Mouse (Mus musculus) brain, embryonic 14.5 days (tissue): ENCODE data around the gene Npnt. TPM values are rescaled to one million over a fixed set of nuclear protein-coding genes. Genes with fewer than 3 reads are reported as not detected.

Source experiments
- DNase-seq: peaks from one replicate; pipeline ENCODE4 v3.0.0-alpha.2; 2011; ENCODE audit warnings: low read depth
- CTCF ChIP-seq: fragments of 200-500 bp; IDR thresholded peaks from 2 replicates; pipeline ENCODE4 v1.5.1; 2012; ENCODE audit warnings: inconsistent platforms, mild to moderate bottlenecking, moderate library complexity, borderline replicate concordance; ENCODE audit not compliant: insufficient read depth, insufficient read length; ENCODE audit errors: extremely low read depth
- POLR2A ChIP-seq: fragments of 200-500 bp; IDR thresholded peaks from 2 replicates; pipeline ENCODE4 v1.6.1; 2012; ENCODE audit warnings: mild to moderate bottlenecking, inconsistent platforms, borderline replicate concordance; ENCODE audit not compliant: poor library complexity, insufficient read depth, insufficient read length, severe bottlenecking; ENCODE audit errors: extremely low read depth
- polyA plus RNA-seq: library from polyadenylated mRNA; depleted of rRNA; stranded (reverse); fragments of >200 nt; gene quantifications from 2 replicates; pipeline ENCODE4 v1.2.3, GENCODE M21; 2012

Npnt gene
- polyA plus RNA-seq, 1 experiment: 32.3 TPM

DNA sequence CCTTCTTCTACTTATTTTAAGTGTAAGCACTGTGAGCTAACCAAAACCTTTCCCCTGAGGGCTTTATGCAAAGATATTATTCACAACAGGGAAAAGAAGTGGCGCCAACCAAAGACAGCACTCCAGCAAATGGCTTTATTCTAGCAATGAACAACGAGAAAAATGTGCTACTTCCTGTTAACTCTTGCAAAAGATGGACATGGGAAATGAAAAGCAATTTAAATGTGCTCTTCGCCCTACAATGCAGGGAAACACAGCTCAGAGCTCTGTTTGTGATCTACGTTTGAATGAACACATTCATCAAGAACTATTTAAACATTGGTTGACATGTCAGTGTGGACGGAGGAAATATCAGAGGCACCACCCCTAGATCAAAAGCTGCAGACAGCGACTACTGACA is 20.2 kb downstream of the Npnt start:
- TF ChIP-seq POLR2A: no peak
- TF ChIP-seq CTCF: no peak
- DNase-seq: no peak

DNA sequence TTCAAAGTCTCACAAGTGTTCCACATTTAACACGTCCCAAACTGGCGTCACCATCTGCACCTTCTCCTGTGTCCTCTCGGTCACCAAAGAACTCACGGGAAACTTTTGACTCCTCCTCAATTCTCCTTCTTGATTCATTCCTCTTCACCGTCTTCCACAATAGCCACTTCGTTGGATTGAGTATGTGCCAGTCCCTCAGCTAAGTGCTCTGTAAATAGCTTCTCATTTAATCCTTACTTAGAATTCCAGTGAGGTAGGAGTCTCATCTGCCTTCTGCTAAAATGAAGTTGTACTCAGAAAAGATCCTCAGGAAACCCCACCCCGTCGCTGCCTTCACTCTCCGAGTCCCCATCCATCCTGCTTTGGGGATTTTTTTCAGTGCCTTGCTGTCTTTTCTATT is 21.9 kb downstream of the Npnt start:
- no peak for DNase-seq
- TF ChIP-seq POLR2A: no peak
- no peak for TF ChIP-seq CTCF

DNA sequence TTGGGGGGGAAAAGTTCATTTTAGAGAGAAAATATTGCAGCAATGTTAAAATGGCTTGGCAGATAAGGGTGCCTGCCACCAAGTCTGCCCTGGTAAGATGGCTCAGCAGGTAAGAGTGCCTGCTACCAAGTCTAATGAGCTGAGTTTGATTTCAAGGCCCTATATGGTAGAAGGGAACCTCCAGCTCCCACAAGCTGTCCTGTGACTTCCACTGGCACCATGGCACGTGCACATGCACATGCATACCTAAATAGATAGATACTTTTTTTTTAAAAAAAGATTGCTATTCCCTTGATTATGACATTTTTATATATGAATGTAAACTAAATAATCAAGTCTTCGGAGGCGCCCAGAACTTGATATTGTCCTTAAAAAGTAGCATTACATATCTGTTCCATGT is 30.3 kb downstream of the Npnt start:
- no peak for TF ChIP-seq CTCF
- TF ChIP-seq POLR2A: no peak
- no peak for DNase-seq

DNA sequence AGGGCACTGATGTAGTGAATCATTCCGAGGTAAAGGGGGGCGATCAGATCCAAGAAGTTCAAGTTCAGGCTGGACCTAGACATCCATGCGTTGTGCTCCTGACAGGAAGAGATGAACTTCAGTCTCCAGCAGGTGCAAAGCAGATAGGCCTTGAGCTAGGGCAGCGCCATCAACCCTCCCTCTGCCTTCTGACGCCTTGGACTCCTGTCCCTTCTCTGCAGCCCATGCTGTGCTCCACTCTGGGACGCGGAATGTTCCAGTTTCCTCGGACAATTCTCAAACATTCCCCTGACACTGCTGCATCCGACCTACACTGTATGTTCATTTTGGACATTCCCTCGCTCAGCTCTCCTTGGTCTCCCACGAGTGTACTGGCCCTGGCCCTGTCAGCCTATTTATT is 30.9 kb downstream of the Npnt start:
- no peak for TF ChIP-seq POLR2A
- no peak for TF ChIP-seq CTCF
- DNase-seq: no peak

DNA sequence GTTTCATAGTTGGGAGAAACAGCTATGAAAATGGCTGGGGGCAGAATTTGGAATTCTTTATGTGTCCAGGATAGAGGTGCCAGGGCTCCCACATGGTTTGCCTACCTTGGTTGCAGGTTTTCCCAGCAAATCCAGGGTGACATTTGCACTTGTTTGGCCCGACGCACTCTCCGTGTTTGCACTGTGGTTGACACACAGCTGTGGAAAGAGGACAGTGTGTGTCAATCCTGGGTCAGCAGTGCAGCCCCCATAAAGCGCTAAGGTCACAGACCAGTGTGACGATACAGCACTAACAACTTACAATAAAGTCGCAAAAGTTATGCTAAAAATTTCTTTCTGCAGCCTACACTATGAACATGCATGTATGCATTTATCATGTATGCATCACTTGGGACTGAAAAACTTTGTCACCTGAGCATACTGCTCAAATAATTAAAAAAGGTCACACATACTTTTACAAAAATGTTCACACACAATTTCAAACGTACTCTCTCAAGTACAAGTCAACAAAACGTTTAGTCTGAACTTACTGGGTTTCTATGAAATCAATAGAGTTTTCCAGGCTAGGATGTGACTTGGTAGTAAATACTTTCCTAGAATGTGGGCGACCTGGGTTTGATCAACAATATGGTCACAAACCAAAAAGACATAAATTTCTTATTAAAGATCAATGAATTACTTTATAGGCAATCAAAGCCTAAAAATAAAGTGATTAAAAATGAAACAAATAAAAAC is 32.6 kb downstream of the Npnt start:
- no peak for DNase-seq
- no peak for TF ChIP-seq CTCF

DNA sequence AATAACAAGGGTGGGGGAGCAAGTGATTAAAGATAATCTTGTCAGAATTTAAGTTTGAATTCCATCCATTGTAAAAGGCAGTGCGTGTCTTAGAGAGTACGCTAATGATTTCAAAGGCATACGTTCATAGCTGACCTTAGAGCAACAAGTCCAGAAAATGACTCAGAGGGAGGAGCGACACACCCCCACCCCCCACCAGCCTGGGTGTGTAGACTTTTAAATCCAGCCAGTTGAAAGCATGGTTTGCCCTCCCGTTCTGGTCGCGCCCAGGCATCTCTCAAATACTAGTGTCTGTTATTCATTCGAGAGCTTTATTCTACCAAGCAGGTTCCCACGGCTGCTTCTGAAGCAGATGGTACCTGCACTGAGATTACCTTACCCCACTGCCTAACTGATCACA is 34.4 kb downstream of the Npnt start:
- no peak for TF ChIP-seq CTCF
- no peak for TF ChIP-seq POLR2A

DNA sequence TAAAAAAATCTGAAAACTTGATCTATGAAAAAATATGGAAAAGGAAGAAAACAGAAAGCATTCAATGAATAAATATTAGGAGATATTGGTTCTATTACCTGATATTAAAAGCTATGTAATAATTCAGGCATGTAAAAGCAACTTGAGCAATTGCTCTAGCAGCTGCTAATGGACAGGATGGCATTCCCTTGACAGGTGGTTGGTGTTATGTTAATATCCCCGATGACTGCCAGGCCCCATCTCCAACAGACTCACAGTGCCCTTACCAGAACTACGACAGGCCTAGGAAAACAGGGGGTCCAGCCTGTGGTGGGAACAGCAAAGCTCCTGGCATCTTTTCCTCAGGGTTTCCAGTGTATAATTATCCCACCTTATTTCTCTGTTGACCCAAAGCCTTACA is 37.7 kb downstream of the Npnt start:
- no peak for DNase-seq
- TF ChIP-seq POLR2A: no peak
- TF ChIP-seq CTCF: no peak

More for the DNA sequence above, 34.4 kb downstream of the Npnt start:
- no peak for DNase-seq

DNA sequence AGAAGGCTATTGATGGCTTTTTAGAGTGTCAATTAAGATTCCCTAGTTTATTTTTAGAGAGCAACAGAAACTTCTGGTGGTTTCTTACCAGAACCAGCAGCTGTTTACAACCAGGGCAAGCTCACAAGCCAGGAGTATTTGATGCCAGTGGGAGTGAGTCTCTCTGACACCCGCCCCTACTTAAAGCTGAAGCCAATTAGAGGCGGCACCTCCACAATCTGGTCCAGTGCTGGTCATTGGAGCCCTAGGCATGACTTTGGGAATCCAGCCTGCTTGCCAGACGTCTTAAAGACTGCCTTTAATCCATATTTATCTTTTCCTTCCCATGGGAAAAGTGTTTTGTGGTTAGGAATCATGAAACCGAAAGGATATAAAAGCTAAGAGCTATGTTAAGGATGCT is 38.4 kb downstream of the Npnt start:
- no peak for DNase-seq
- TF ChIP-seq POLR2A: no peak
- no peak for TF ChIP-seq CTCF

DNA sequence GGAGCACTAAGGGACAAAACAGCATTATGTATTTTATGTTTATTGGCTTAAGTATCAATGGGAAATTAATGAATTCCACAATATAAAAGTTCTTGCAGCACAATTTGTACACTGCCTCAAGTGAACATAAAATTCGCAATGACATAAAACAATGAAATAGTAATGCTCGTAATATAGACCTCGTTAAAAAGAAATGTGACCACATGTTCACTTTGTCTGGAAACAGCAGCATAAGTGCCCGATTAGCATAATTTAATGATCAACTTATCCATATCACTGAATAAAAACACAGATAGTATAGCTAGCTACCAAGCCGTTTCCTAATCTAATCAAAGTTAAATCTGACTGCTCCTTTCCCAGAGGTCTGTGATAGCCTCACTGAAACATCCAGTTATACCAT is 39.4 kb downstream of the Npnt start:
- TF ChIP-seq CTCF (no peak), POLR2A (no peak)
- DNase-seq: no peak

DNA sequence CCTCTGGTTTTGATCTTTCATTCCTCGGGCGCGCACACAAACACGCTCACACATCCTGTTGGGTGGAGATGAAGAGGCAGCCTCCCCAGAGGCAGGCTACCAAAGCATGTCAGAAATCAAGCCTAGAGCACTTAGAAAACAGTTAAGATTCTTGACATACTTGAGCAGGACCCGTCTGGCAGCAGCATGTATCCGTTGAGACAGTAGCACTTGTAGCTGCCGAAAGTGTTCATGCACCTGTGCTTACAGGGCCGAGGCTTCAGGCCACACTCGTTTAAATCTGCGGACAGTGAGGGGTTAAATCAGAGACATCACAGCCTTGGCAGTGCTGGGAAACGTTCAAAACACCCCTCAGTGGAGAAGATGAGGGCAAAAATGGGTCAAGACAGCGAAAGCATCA is 40.4 kb downstream of the Npnt start:
- peak; percentile 25 for DNase-seq
- TF ChIP-seq CTCF (no peak), POLR2A (no peak)

DNA sequence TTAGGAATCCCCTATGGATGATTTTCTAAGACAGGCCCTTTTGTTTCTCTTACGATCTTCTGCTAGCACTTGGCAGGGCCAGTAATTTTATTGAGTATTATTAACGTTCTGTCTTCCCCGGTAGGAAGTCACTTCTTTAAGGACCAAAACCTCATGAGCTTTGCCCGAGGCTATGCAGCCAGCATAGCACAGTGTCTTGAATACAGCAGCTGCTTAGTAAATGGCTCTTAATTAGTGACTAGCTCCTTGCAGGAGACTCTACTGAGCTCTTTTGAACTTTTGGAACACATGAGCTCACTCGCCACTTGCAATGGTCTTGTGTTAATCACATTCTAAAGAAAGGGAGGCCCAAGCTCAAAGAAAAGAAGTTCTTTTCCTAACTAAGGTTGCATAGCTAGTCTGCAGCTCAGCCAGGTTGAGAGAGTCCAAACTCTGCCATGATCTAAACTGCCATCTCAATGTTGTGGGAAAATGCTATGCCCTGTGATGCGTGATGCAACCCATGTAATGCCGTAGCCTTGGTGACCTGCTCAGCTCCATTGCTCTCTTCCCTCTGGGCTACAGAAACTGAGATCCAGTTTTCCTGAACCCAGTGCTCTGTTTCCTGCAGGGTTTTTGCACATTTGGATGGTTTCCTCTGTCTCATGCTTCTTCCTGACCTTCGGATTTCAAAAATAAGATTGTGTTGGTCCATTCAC is 42.4 kb downstream of the Npnt start:
- TF ChIP-seq POLR2A (no peak), CTCF (no peak)
- peak; percentile 30 for DNase-seq
